Mouse (Mus musculus): ENCODE data around the gene Ttll11.

- TF ChIP-seq CTCF (IDR thresholded peaks at IDR 0.05; ENCODE audit: borderline replicate concordance, control insufficient read depth, extremely low read depth, insufficient read depth, low read length, poor library complexity) (no peak), POLR2A (IDR thresholded peaks at IDR 0.05; ENCODE audit: control insufficient read depth, extremely low read depth, insufficient read depth, low read length, poor library complexity) (no peak)
These were observed 250.3 kb downstream of the Ttll11 start for GRCm38 (mm10) chr2:35729077-35730065.
